Mouse (Mus musculus) bone marrow, adult 2 months (tissue): ENCODE measurements around the gene Gsta4.

Source experiments
- CTCF ChIP-seq: fragments of 200-500 bp; IDR thresholded peaks from 2 replicates; pipeline ENCODE4 v1.5.1; 2011; ENCODE audit warnings: low read length, control low read depth; ENCODE audit not compliant: control insufficient read depth, insufficient read depth
- POLR2A ChIP-seq: fragments of 200-500 bp; IDR thresholded peaks from 2 replicates; pipeline ENCODE4 v1.6.1; 2011; ENCODE audit warnings: low read depth, mild to moderate bottlenecking, control low read depth, low read length, borderline replicate concordance; ENCODE audit not compliant: control insufficient read depth

- TF ChIP-seq CTCF (no peak), POLR2A (no peak)
These were observed 8.6 kb upstream of the Gsta4 start for GRCm38 (mm10) chr9:78174016-78174415.
